Mouse (Mus musculus) embryonic facial prominence, embryonic 11.5 days (tissue): ENCODE results near the gene Atf3. TPM values are rescaled to one million over a fixed set of nuclear protein-coding genes. Genes with fewer than 3 reads are reported as not detected.

Experiments
- ATAC-seq: fragments of 200-750 bp; cut with Nextera tagmentation; replicated peaks from 2 replicates; pipeline ENCODE4 v1.8.0; 2017; ENCODE audit warnings: low read depth; ENCODE audit not compliant: insufficient number of reproducible peaks, low FRiP score, low TSS enrichment
- DNase-seq: peaks from one replicate; pipeline ENCODE4 v3.0.0-alpha.2; 2015; ENCODE audit warnings: low spot score
- H3K27ac ChIP-seq: fragments of 300-500 bp; sonication (generic); replicated peaks from 2 replicates; pipeline ENCODE4 v1.5.1; 2014; ENCODE audit warnings: mild to moderate bottlenecking, low read depth, low read length, control low read depth
- H3K27me3 ChIP-seq: fragments of 300-500 bp; sonication (generic); 2 replicates; pipeline ENCODE4 v1.6.1; 2014; ENCODE audit warnings: mild to moderate bottlenecking, low read length, moderate library complexity, mixed read lengths; ENCODE audit not compliant: control insufficient read depth, insufficient read depth
- H3K36me3 ChIP-seq: fragments of 300-500 bp; sonication (generic); replicated peaks from 2 replicates; pipeline ENCODE4 v1.6.1; 2014; ENCODE audit warnings: low read depth, mild to moderate bottlenecking, low read length, moderate library complexity, mixed read lengths; ENCODE audit not compliant: control insufficient read depth, insufficient read depth
- H3K4me1 ChIP-seq: fragments of 300-500 bp; sonication (generic); 2 replicates; pipeline ENCODE4 v1.6.1; 2014; ENCODE audit warnings: low read length, mixed read lengths; ENCODE audit not compliant: control insufficient read depth, insufficient read depth
- H3K4me2 ChIP-seq: fragments of 300-500 bp; sonication (generic); 2 replicates; pipeline ENCODE4 v1.6.1; 2014; ENCODE audit warnings: low read depth, mild to moderate bottlenecking, control low read depth, low read length, moderate library complexity
- H3K4me3 ChIP-seq: fragments of 300-500 bp; sonication (generic); 2 replicates; pipeline ENCODE4 v1.5.1; 2014; ENCODE audit warnings: low read depth, low read length, control low read depth
- H3K9ac ChIP-seq: fragments of 300-500 bp; sonication (generic); replicated peaks from 2 replicates; pipeline ENCODE4 v1.6.1; 2014; ENCODE audit warnings: mild to moderate bottlenecking, control low read depth, low read length
- H3K9me3 ChIP-seq: fragments of 300-500 bp; sonication (generic); replicated peaks from 2 replicates; pipeline ENCODE4 v1.6.1; 2016; ENCODE audit warnings: mild to moderate bottlenecking, low read length, inconsistent platforms, mixed read lengths; ENCODE audit not compliant: control insufficient read depth
- WGBS: fragments of 180-500 bp; shearing (Covaris S2); extraction: QIAGEN DNeasy Blood & Tissue Kit; methylation state at CpG from one replicate; pipeline ENCODE4 v1.1.7; 2014; 5-methylcytosine and 5-hydroxymethylcytosine counted together
- polyA plus RNA-seq: library from polyadenylated mRNA; unstranded; fragments of >200 nt; fragmentation: Nextera tagmentation; extraction: Ambion mirVana; gene quantifications from 2 replicates; pipeline ENCODE4 v1.2.1, GENCODE M21; 2014

The Atf3 gene
- polyA plus RNA-seq, 1 experiment from 2014 or later: 2.1 TPM

DNA sequence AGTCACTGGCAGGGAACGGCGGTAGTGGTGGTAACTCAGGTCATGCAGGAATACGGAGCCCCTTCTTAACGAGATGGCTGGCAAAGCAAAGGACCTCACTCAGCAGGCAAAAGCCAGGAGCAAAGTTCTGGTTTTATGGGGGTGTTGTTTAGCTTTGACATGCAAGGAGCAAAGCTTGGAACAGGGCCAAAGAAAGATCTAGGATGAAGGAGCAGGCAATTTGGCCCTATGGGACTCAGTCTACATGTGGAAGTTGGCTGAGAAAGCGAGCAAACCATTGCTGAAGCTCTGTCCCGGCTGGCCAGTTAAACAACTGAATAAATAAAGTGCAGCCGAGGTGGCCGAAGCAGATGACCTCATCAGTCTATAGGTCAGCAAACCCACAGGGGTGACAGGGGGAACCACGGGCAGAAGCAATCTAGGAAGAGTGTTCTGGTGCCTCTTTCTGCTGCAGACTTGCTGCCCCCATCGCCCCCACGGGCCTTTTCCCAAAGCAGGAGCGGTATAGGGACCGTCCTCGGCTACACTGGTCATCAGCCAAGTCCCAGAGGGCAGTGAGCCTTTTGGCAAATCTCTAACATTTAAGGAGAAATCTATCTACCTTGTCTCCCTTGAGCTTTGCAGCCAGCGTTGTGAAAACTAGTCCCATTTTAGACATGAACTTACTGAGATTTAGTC is 39.2 kb downstream of the Atf3 start:
- 36% methylated on average over 15 of the region's 15 CpGs for WGBS
- H3K36me3 ChIP-seq: no peaks in the 10 kb centered on the region
- ATAC-seq (no peak), DNase-seq (no peak)
- H3K27ac ChIP-seq: no peak overlapping the region
- H3K9me3 ChIP-seq: no peaks in the 10 kb centered on the region
- H3K27me3 ChIP-seq: peaks cover 4% of the 10 kb centered on the region
- H3K4me1 ChIP-seq: peaks cover under 1% of the 10 kb centered on the region; the same call in 1 of the 2 replicates
- H3K4me3 ChIP-seq: no peak overlapping the region
- no peak overlapping the region for H3K4me2 ChIP-seq
- H3K9ac ChIP-seq: no peak overlapping the region

DNA sequence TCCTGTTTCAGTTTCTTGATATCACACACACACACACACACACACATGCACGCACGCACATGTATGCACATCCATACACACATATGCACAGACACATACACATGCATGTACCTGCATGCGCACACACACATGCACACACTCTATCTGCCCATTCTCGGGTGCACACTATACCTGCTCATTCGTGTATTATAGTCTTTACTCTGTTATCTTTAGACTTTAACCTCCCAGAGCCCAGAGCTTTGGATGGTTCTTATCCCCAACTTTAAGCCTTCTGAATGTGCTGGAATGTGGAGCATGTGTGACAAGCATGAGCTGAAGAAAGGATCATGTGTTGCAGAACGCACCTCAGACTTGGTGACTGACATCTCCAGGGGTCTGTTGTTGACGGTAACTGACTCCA is 41.0 kb downstream of the Atf3 start:
- Histone ChIP-seq H3K4me1 (no peaks in the 10 kb centered on the region), H3K4me3 (no peak overlapping the region), H3K27ac (no peak overlapping the region), H3K9ac (no peak overlapping the region), H3K36me3 (no peaks in the 10 kb centered on the region), H3K27me3 (no peaks in the 10 kb centered on the region), H3K4me2 (no peak overlapping the region), H3K9me3 (no peaks in the 10 kb centered on the region)
- DNase-seq: no peak
- ATAC-seq: no peak
- WGBS: 70% methylated on average over 7 of the region's 7 CpGs

DNA sequence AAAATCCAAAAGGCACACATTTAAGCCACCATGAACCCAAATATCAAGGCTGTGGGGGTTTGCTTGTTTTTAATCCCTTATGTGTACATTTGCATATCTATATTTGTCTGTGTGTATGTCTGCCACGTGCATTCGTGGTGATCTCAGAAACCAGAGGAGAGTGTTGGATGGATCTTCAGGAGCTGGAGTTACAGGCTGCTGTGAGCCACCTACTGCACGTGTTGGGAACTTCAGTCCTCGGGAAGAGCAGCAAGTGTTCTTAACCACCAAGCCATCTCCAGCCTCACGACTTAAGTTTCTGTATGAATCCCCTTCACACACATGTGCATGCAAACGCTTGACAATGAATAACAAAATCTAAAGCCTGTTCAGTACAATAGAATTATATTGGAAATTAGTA is 45.4 kb downstream of the Atf3 start:
- H3K27me3 ChIP-seq: no peaks in the 10 kb centered on the region
- H3K4me2 ChIP-seq: no peak overlapping the region
- DNase-seq: peak; percentile 60
- no peak for ATAC-seq
- H3K27ac ChIP-seq: no peak overlapping the region
- H3K36me3 ChIP-seq: no peaks in the 10 kb centered on the region
- 15% methylated on average over 6 of the region's 6 CpGs for WGBS
- no peak overlapping the region for H3K4me3 ChIP-seq
- H3K4me1 ChIP-seq: no peaks in the 10 kb centered on the region
- H3K9ac ChIP-seq: no peak overlapping the region
- H3K9me3 ChIP-seq: no peaks in the 10 kb centered on the region

DNA sequence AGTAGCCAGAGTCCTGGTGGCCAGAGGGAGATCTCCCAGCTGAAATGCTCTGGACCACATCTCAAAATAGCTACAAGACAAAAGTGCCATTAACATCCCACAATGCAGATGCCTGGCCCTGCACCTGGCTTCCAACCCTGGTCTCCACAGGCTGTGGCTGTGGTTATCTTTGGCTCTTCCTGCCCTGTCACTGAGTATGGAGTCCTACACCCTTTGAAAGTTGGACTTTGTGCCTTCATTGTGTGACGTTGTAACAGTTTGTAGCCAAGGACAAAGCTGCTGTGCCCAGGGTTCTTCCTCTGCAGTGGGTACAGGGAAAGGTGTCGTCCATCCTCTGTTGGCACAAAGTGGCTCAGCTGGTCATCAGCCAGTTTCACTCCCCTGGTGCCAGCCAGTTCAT is 47.4 kb downstream of the Atf3 start:
- Histone ChIP-seq H3K9me3 (no peaks in the 10 kb centered on the region), H3K4me2 (no peak overlapping the region), H3K4me3 (no peak overlapping the region), H3K36me3 (no peaks in the 10 kb centered on the region), H3K27me3 (no peaks in the 10 kb centered on the region), H3K9ac (no peak overlapping the region), H3K4me1 (no peaks in the 10 kb centered on the region), H3K27ac (no peak overlapping the region)
- WGBS: 89% methylated on average over 2 of the region's 2 CpGs
- ATAC-seq (no peak), DNase-seq (no peak)

DNA sequence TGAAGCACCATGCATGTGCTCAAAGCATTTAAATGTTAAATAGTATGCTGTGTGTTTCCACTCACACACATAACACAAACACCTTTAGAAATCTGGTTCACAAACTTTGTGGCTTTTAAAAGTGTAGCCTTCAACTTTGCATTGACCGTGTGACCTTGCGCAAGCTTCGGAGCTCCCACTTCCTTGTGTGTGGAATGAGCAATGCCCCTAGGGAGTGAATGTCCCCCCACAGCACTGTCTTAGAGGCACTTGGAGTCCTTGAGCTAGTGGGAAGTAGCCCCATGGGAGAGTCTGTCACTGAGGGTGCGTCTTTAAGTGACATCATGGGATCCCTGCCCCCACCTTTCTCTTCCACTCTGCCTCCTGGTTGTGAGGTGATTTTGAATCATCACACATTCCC is 51.6 kb downstream of the Atf3 start:
- no peak overlapping the region for H3K9ac ChIP-seq
- ATAC-seq (no peak), DNase-seq (no peak)
- no peaks in the 10 kb centered on the region for H3K9me3 ChIP-seq
- WGBS: 76% methylated on average over 4 of the region's 4 CpGs
- no peaks in the 10 kb centered on the region for H3K36me3 ChIP-seq
- H3K27ac ChIP-seq: no peak overlapping the region
- H3K4me2 ChIP-seq: no peak overlapping the region
- no peak overlapping the region for H3K4me3 ChIP-seq
- H3K4me1 ChIP-seq: no peaks in the 10 kb centered on the region
- H3K27me3 ChIP-seq: no peaks in the 10 kb centered on the region

DNA sequence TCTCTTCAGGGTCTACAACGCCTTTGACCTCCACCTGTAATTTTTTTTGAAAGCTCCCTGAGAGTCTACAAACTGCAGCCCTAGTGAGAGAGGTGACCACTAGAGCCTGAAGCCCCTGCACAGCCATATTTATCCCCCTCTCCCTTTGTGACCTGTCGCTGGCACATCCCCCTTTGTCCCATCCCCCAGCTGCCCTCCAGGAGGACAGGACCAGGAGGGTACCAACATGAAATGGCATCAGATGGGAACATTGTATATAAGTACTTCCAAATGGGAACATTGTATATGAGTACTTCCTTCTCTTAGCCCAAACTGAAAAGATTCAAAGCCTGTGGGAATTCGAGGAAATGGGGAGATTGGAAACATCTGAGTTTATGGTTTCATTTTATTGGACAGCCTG is 53.1 kb downstream of the Atf3 start, which contains the start of gene Fam71a:
Fam71a (minus strand) TSS at position 101 of the 400 bp plus-strand sequence.
- no peak within 1 kb of the TSS for H3K4me3 ChIP-seq
- no peaks in the 10 kb centered on the region for H3K27me3 ChIP-seq
- no peaks in the 10 kb centered on the region for H3K9me3 ChIP-seq
- WGBS: 74% methylated on average over 3 of the region's 3 CpGs
- H3K27ac ChIP-seq: no peak within 1 kb of the TSS
- H3K4me1 ChIP-seq: no peaks in the 10 kb centered on the region
- no peak for DNase-seq
- no peak within 1 kb of the TSS for H3K9ac ChIP-seq
- ATAC-seq: no peak
- no peak within 1 kb of the TSS for H3K4me2 ChIP-seq
- no peaks in the 10 kb centered on the region for H3K36me3 ChIP-seq

DNA sequence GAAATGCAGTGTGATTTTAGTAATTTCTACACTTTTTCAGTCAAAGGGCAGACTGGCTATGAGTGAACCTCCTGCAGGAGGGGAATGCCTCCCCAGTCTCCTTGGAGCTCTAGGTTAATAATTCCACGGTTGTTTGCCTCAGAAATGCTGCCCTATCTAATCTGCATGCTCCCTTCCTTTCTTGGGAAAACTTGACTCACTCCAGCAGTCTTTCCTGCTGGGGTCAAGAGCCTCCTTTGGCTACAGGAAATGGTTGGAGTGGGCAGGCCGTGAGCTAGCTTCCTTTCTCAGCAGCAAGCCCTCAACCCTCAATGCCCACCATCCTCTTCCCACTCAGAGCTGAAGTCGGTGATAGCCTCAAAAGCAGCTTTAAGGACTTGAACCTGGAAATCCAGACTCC is 63.5 kb downstream of the Atf3 start:
- Histone ChIP-seq H3K4me1 (no peaks in the 10 kb centered on the region), H3K36me3 (no peaks in the 10 kb centered on the region), H3K27me3 (no peaks in the 10 kb centered on the region), H3K4me2 (no peak overlapping the region), H3K9me3 (no peaks in the 10 kb centered on the region), H3K27ac (no peak overlapping the region), H3K4me3 (no peak overlapping the region), H3K9ac (no peak overlapping the region)
- DNase-seq (no peak), ATAC-seq (no peak)
- 41% methylated on average over 3 of the region's 3 CpGs for WGBS

DNA sequence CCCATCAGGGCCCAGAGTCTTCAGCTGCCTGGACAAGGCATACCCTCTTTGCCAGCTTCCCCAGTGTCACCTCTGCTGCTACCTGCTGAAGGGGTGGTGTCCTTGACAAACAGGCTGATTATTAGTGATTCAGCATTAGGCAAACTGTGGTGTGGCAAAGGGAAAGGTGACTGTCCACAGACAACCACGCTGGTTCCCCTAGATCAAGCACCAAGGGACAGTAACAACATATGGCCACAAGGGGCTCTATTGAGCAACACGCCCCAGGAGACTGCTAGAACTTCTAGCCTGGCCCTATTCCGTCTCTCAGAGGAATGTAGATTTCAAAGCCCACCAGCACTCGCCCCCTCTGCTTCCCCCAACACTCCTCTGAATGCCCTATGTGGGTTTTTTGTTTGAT is 64.8 kb downstream of the Atf3 start:
- H3K4me2 ChIP-seq: no peak overlapping the region
- H3K9ac ChIP-seq: no peak overlapping the region
- H3K9me3 ChIP-seq: no peaks in the 10 kb centered on the region
- no peaks in the 10 kb centered on the region for H3K36me3 ChIP-seq
- WGBS: 15% methylated on average over 4 of the region's 4 CpGs
- no peak for ATAC-seq
- H3K4me3 ChIP-seq: no peak overlapping the region
- no peaks in the 10 kb centered on the region for H3K27me3 ChIP-seq
- H3K4me1 ChIP-seq: no peaks in the 10 kb centered on the region
- no peak overlapping the region for H3K27ac ChIP-seq
- DNase-seq: peak; percentile 63
